Mouse (Mus musculus): ENCODE results near the gene Pnmal1.
A peak's percentile ranks its signal among the peaks of the same experiment; 100 is the strongest.

Gene Pnmal1

DNA sequence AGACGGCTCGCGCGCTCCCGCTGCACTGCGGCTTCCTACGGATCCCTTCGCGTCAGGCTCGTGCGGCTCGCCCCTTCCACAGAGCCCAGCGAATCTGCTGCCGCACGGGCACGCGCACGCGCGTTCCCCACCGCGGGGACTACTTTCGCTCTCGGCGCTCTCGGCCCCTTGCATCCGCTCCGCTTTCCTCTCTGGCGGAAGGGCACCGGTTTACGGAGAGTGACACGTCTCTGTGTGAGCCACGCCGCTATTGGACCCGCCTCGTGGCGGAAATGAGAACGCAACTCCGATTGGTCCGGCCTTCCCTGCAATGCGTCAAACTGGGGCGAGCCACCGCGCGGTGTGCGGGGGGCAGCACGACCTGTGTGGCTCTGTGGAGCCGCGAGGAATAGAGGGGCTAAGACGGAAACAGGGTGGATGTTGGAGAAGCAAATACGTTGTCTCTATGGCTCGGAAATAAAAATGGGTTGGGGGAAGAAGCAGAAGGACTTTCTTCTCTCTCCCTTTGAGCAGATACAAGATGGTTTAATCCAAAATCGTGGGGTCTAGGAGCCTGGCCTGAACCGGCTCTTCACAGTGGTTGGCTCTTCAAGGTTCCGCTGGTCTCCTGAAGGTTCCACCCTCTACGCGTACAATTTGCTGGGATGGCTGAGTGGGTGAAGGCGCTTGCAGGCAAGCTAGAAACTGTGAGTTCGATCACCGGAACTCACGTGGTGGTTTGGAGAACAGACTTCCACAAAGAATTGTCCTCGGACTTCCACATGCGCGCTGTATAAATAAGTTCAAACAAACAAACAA, 35.2 kb upstream of the Pnmal1 start, which contains the start of gene Calm3:
Calm3 (minus strand) TSS at position 78 of the 798 bp plus-strand sequence.
- DNase-seq (ENCODE audit: low spot score) = peak; percentile 100

DNA sequence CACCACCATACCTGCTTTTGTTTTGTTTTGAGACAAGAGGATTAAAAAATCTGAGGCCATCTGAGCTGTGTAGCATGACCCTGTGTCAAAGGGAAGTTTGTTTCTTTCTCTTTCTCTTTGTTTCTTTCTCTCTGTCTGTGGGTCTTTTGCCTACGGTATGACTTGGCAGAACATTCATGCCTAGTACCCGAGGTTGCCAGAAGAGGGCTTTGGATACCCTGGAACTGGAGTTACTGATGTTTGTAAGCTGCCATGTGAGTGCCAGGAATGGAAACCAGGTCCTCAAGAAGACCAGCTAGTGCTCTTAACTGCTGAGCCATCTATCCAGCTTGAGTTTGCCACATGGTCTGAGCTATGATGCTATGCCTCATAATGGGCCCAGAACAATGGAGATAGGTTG, 31.1 kb upstream of the Pnmal1 start:
- DNase-seq (ENCODE audit: low spot score) = no peak

DNA sequence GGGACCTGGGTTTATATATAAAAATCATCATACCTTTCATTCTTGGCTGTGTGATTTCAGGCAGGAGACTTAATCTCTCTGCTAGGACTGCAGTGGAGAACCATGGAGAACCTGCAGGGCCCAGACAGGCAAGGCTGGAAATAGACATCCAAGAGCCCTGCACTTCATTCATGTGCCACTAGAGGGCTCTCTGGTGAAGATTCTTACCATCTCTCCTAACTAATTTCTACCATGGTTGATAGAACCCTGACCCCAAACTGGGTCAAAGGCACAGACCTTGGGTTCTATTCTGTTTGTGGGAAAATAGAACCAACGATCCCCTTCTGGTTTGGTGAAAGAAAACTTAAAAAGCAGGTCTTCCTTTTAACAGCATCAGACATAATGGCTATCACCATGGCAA, 28.6 kb upstream of the Pnmal1 start:
- DNase-seq (ENCODE audit: low spot score) = no peak

DNA sequence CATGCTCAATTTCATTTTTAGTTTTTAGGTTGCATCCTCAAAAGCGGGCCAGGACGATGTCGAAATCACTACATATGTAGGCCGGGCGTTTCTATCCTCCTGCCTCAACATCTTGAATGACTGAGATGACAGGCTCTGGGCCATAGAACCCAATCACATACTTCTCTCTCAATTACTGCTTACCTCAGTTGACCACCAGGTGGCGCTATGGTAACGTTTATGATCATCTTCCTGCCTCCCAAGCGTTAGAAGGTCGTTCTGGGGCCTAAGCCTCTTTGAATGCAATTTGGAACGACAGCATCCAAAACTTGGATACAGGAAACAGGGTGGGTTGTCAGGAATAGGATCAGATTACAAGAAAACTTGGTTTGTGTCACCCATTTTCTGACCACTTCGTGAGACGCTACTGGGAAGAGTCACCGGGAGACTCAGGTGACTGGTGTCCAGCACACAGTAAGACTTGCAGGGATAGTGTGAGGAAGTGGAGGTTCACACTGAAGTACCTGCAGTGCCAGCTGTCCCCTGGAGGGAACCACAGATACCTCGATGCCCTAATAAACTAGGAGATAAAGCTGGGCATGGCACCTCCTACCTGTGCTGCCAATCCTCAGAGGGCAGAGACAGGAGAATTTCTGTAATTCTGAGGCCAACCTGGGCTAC, 27.4 kb upstream of the Pnmal1 start:
- peak; percentile 67 for DNase-seq (ENCODE audit: low spot score)

DNA sequence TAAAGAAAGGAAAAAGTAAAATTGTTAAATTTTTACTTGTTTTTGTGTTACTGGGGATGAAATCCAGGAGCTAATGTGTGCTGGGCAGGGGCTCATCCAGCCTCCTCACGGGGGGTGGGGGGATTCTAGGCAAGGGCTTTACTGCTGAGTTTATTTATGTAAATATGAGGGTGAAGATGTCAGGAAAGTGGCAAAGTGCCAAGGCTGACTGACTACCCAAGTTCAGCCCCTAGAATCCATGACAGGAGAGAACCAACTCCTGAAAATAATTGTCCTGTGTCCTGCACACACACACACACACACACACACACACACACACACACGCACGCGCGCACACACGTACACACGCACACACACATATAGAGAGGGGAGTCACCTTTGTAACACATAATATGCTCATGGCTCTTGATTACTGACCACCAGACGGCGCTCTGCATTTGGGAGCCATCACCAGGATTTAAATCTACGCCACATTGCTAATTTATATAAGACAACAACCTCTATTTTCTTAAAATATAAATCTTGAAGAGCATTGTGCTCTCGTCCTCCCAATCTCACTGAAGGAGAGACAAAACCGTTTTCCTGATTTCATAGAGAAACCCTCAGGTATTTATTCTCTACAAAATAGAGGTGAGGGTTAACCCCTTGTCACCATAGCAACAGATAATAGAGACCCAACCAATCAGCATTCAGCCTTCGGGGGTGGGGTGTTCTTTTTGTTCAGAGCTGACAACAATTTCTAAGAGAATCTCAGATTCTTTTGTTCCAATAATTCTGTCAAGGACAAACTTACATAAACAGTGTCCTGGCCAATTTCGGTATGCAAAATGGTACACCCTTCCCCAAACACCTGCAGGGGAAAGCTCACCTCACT, 26.5 kb upstream of the Pnmal1 start:
- no peak for DNase-seq (ENCODE audit: low spot score)

DNA sequence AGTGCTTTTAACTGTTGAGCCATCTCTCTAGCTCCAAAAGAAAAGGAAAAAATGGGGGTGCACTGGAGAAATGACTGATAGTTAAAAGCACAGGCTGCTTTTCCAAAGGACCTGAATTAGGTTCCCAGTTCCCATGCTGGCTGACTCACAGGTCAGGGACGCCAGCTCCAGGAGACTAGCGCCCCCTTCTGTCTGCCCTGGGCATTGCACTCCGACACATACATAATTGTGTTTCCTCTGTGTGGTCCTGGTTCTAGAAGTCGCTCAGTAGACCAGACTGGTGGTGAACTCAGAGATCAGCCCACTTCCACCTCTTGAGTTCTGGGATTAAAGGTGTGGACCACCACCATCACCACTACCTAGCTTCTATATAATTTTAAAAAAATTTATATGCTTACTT, 22.2 kb upstream of the Pnmal1 start:
- DNase-seq (ENCODE audit: low spot score) = no peak

DNA sequence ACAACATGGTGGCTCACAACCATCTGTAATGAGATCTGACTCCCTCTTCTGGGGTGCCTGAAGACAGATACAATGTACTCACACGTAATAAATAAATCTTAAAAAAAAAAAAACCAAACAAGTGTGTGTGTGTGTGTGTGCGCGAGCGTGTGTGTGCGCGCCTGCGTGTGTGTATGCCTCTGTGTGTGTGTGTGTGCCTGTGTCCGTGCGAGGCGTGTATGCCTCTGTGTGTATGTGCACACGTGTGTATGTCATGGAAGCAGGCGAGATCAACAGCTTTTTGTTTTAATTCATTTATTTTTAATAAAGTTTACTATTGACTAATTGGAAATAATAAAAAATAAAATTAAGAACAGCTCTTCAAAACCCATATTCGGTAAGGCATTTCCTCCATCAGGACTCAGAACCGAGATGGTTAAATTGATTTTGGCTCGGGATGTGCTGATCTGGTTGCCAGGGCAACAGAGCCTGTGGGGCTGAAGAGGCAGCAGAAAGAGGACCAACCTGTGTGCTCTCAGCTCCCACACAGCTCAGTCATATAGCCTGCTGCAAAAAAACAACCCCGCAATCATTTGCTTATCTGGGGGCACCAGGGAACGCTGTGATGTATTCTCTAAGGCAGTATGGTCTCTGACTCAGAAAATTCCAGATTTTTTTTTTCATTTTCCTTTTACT, 21.2 kb upstream of the Pnmal1 start:
- DNase-seq (ENCODE audit: low spot score) = no peak

DNA sequence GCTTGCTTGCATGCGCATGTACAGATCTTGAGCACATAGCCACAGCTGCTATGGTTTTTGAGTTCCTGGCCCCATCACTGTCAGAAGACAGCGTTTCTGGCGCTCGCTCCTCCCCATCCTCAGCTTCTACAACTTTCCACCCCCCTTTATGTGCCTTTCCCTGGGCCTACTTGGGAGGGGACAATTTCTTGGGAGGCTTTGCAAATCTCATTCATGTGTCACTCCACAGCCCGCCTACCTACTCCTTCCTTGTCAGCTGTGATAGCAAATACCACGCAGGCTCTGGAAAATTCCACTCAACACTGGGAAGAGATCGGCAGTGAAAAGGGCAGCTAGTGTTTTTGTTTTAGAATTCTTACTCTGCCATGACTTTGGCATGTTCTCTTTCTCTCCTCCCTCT, 19.2 kb upstream of the Pnmal1 start:
- DNase-seq (ENCODE audit: low spot score) = no peak

DNA sequence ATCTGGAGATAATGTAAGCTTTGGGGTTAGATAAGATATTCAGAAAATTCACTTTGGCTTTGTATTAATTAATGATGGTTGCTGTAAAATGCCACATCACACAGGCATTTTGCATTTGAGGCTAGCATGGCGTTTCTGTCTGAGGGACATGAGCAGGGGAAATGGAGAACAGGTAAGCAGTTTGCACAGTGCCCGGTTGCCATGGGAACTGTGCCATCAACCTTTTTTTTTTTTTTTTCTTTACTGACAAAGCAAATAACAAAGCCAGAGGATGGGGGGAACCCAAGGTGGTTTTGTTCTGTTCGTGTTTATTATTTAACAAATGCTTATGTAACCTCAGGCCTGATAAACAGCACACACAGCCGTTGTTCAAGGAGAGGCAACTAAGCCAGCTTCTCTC, 16.6 kb upstream of the Pnmal1 start:
- no peak for DNase-seq (ENCODE audit: low spot score)

DNA sequence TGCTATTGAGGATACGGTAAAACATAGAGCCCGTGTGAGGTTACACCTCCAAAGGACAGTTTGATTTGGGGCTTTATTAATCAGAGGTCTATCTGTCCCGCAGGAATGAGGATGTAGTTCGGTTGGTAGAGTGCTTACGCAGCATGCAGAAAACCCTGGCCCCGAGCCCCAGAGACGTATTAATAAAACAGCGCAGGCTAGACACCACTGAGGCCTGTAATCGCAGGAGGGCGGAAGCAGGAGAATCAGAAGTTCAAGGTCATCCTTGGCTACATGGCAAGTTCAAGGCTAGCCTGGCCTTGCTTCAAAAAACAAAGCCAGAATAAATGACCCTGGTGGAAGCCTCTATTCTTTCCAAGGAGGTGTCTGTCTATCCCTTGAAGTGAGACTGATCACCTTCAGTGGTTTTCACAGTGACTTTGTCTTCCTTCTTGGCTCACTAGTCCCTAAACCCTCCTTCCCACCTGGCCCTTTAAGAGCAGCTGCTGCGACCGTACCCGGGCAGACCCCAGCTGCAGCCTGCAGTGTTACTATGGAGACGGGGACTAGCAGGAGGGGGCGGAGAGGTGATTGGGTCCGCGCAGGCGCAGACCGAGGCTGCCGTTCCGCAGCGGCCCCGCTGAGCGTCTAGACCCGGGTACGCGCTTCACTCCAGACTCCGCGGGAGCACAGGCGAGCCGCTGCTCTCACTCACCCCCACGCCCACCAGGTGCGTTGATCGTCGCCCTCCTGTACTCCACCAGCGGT, 15.2 kb upstream of the Pnmal1 start, which contains the start of gene Pnmal2:
Pnmal2 (plus strand) TSS at position 622 of the 747 bp plus-strand sequence.
- peak; percentile 71 for DNase-seq (ENCODE audit: low spot score)

DNA sequence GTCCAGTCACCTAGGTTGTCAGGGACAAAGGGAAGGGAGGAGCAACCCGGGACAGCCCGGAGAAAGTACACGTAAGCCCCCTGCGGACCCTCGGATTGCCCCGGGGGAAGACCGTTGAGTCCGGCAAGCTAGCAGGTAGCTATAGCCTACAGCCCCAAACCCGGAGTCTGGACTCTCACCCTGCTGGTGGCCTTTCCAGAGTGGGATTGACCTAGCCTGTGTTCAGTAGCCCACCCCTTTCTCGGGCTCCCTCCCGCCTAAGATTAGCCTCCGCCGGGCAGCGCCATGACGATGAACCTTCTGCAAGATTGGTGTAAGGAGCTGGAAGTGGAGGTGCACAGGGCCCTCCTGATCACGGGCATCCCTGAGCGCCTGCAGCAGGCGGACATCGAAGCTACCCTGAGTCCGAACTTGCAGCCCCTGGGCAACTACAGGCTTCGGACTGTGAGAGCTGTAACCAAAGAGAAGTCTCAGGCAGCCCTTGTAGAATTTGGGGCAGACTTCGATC, 14.6 kb upstream of the Pnmal1 start:
- no peak for DNase-seq (ENCODE audit: low spot score)

DNA sequence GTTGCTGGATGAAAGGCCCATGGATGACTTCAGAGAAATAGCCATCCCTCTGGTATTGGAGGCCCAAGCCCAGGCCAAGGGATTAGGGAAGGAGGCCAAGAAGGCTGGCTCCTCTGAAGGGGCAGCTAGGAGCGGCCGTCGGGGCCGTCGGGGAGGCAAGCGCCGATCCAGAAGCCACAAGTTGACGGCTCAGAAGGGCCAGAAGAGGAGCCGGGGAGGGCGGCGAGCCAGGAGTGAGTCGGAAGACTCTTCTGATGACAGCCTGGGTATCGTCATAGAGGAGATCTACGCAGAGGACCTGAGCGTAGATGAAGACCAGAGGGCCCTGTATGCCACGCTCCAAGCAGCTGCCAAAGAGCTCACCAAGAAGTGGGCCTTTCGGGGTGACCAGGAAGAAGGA, 14.1 kb upstream of the Pnmal1 start:
- DNase-seq (ENCODE audit: low spot score) = no peak

DNA sequence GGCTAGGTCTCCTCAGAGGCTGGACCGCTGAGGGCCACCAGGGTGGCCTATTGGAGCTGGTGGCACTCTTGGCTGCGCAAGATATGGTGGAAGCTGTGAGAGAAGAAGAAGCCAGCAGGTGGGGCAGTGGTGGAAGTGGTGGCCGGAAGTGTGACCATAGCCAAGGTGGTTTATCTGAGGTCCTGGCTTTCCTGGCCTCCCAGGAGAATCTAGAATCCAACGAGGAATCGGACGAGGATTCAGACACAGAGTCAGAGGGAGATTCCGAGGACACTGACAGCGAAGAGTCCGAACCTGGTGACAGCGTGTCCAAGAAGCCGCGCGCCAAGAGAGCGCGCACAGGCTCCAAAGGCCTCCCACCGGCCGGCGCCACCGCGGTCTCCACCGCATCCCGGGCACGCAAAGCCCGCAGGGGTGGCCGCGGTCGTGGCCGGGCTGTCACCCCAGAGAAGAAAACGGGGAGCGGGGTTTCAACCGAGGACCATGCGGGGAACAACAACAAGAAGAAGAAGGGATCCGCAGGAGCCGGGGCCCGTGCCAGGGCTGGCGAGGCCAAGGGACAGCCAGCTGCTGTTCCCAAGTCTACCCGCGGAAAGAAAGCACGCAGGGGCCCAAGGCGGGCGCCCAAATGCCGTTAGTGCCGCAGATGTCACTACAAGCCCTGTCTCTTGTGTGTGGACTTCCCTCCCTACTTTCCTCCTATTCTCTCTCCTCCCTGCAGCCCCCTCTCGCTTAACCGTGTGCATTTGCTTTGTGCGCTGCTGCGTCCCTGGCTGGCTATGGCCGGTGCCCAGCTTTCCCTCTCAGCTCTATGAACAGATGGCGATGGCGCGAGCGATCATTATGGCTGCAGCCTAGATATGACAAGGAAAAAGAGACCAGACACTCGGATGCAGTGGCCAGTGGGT, 12.8 kb upstream of the Pnmal1 start:
- DNase-seq (ENCODE audit: low spot score) = no peak

DNA sequence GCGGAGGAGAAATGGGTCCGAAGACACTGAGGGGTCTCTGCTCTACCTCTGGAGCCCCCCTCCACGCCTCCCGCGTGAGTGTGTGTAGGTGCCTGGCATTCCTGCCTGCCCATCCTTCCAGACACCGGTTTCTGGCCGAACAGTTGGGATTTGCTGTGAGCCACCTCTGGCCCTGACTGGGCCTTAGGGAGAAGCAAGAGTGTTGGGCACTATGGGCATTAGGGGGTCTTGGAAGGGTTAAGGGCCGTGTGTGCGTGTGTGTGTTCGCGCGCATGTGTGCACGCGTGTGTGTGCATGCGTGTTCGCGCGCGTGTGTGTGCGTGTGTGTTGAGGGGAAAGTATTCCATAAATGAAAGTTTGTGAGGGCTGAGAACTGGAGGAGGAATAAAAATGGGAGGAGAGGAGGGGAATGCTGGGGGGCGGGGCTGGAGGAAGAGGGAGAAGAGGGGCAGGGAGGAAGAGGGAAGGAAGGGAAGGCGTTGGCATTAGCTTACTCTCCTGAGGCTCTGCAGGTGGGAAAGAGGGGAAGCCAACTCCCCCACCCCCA, 12.1 kb upstream of the Pnmal1 start:
- DNase-seq (ENCODE audit: low spot score) = no peak

DNA sequence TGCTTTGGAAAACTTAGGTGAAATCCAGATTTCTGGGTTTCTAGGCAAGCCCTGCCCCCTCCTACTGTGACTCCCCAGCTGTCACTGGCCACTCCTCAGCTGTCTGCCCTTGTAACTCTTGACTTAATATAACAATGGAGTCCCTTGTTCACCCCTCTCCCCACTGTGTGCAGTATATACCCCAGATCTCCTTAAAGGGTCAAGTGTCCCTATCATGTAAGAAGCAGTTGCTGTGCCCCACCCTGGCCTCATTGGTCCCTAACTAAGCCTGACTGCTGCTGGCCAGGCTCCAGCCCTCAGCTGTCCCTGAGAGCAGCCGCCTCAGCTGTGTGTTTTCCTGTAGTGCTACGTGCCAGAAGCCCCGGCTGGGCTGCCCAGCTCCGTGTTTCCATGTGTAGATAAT, 11.5 kb upstream of the Pnmal1 start:
- no peak for DNase-seq (ENCODE audit: low spot score)

DNA sequence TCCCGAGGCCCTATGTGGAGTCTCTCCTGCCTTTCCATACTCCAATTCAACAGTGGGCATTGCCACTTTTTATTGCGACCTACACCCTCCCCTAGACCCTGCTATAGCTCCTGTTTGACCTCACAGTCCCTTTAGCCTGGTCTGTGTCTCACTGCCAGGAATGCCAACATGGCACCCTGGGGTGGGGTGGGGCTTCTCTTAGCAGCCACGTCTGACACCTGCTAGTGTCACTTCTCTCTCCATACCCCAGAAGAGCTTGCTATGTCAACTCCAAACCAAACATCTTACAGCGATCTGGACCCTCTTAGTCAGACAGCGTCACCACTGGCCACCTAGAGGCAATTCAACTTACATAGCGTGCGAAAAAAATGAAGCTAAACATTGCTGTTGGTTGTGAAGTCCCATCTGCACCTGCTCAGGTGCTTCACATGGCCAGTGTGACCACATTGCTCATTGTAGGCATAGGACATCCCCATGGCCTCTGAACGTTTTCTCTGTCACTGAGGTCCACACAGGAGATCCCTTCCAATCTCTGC, 10.5 kb upstream of the Pnmal1 start:
- no peak for DNase-seq (ENCODE audit: low spot score)

DNA sequence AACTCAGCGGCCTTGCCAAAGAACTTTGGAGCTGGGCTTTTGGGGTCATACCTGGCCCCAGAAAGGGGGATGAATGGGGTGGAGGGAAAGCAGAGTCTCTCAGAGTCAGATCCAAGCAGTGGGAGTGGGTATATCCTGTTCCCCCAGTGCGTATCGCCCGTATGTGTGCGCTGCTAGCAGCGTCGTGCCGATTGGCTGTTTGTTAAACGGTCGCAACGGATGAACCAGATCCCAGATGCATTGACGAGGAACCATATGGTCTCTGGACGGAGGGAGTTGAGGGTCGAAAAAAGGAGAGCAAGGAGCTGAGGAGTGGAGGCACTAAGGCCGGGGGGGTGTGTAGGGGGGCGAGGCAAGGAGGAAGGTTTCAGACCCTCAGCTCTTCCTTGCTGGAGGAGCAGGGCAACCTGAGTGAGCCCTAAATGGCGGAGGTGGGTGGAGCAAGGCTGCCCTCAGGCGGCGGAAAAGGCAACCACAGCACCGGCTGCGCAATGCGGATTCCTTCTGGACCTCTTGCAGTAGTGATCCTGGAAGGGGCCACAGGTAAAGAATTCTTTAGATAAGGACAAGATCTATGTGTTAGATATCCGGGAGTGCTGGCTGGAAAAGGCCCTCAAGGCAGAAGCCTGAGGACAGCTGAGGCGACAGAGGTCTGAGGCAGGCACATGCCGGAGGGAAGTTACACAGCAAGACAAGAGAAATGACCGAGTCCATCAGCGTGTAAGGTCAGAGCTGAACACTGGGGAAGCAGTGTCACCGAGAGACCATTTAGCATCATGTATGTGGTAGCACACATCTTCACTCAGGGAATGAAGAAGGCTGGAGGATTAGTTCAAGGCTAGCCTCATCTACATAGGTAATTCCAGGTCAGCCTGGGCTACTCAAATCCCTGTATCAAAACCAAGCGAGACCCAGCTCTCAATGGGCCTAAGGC, 9.3 kb upstream of the Pnmal1 start:
- peak; percentile 62 for DNase-seq (ENCODE audit: low spot score)
